Mouse (Mus musculus) embryo, embryonic 11 days (tissue): ENCODE measurements around the gene Ttc33.
"Not testable (repeated sequence)": the region's sequence is repeated elsewhere in the genome, so short reads cannot be mapped to it uniquely, and the experiment has no call there.

Experiments used
- DNase-seq: peaks from one replicate; pipeline ENCODE4 v3.0.0-alpha.2; 2015

Gene Ttc33

GRCm38 (mm10) chr15:5186293-5186675 is 959 bp downstream of the Ttc33 start:
- DNase-seq: no peak

DNA sequence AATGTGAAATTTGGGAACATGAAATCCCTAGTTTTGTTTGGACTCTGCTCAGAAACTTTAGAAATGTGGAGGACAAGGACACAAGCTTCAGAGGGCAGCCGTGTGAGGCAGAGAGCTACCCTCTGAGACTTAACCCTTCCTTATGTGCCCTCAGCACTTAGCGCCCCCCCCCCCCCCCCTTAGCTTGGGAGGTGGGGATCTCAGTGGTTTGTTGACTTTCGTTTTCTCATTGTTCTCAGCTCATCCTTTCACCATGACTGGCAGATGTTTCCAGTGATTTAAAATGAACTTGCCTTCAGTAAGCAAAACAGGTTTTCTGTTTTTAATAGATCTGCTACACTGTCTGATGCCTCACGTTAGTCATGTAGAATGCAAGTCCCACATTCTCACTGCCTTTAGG is 1.8 kb downstream of the Ttc33 start:
- no peak for DNase-seq

DNA sequence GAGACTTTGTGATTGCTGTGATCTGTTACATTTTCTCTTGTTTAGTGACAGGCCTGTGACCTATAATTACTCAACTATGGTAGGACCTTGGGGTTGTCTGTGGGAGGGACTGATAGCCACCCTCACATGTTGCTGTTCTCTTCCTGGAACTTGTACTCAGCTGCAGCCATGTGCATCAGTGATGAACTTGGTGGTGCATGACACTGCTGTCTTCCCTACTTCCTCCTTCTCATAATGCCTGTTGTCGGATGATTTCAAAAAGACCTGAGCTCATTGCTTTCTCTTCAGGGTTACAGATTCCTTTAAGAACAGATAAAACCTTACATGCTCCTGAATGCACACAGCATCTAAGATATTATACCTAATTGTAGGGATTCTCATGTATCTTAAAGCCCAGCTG is 2.7 kb downstream of the Ttc33 start:
- no peak for DNase-seq

DNA sequence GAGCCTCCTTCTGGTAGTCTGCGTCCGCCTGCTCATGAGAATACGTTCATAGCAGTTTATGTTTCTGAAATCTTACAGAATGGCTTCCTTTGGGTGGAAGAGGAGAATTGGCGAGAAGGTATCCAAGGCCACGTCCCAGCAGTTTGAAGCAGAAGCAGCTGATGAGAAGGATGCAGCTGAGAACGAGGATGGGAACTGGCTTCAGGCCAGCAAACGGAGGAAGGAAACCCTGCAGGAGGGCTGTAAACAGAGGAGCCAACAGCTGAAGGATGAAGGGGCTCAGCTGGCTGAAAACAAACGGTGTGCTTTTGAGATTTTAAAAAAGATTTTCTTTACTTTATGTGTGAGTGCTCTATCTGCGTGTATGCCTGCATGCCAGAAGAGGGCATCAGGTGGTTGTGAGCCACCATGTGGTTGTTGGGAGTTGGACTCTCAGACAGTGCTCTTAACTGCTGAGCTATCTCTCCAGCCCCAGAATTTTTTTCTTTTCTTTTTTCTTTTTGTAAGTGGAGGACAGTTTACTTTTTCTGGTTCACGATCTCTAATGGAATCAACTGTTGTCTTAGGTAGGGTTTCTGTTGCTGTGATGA is 4.3 kb downstream of the Ttc33 start:
- no peak for DNase-seq

DNA sequence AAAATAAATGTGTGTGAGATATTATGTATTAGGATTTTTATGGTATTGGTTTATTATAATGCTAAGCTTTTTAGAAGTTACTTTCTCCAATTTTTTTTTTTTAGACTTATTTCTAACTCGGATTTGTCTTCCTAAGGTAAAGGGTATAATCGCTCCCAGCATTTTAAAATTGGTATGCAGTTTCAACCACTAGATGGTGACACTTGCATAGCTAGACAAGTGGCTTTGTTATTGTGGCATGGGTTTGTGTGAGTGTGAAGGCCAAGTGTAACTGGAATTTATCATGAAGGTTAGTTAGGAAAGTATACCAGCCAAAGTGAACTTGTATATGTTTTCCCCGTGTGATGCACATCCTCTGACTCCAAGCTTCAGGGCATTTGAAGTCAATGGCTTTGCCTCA is 8.5 kb downstream of the Ttc33 start:
- peak; percentile 22 for DNase-seq

DNA sequence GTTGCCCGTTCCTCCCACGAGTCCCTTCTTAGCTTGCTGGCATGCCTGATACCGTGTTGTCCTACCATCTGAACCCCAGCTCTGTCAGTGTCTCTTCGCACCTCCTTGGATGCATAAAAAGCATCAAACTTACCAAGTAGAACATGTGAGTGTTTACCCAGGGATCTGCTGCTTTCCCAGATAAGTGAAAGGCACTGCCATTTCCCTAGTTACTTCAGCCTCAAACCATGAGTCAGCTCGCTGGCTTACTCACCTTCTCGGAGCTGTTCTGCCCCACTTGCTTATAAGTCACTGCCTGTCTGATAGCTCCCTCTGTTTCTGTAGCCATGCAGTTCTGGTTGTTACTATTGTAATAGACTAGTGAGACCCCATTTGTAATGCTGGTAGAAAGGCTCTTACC is 9.1 kb downstream of the Ttc33 start:
- no peak for DNase-seq

DNA sequence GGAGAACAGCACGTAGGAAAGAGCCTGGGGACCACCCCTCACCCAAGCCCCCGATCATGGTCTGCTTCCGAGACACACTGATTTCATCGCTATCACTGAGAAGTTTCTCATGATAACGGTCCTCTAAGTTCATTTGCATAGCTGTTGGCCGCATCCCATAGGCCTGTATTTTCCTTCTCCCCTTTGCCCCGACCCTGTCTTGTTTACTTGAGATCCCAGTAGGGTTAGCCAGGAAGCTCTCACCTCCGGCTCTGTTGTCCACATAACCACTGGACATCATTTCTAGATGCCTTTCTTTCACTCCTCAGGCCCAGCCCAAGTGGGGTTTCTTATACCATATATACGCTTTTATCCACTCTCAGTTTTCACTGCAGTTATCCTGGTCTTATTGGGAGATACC is 9.6 kb downstream of the Ttc33 start:
- no peak for DNase-seq

DNA sequence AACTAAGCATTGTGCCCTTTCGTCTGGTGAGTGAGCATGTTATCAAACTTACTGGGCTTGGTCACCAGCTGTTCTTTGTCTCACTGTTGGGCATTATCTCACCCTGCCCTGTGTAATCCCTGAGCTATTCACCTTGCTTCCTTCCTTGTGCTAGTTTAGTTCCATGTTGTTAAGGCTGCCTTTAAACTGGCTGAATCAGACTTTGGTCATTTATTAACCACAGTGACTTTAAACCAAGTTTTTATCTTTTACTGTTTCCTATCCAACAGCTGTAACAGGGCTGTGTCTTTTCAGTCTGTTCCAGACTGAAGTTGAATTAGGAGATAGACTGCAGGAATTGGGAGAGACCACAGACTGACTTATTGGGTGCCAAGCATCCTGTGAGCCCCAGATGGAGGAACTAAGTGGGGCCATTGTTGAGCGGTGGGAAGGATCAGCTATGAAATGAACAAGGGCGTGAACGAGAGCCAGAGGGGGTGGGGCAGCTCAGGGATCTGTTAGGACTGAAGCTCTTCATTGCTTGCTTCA is 10.7 kb downstream of the Ttc33 start:
- DNase-seq: peak; percentile 19

DNA sequence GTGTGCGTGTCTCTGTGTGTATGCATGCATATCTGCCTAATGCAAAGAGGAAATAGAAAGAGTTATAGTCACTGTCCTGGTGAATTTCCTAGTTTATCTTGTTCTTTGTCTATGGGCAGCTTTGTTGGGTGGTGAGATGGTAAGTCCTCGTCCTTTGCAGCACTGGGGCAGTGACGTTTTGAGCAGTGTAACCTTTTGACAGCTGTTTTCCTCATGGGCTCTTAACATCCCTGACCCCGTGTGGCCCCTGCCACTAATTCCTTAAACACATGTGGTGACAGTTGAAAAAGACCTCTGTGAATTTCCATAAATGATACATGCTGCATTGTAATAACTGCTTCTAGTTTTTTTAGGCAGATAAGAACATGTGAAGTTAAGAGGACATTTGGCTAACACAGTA is 11.4 kb downstream of the Ttc33 start:
- no peak for DNase-seq

- DNase-seq: no peak
Observed at GRCm38 (mm10) chr15:5205222-5205621, 19.9 kb downstream of the Ttc33 start.

- DNase-seq: no peak
Observed at GRCm38 (mm10) chr15:5209116-5209515, 23.8 kb downstream of the Ttc33 start.

GRCm38 (mm10) chr15:5220491-5220890 is 35.2 kb downstream of the Ttc33 start:
- no peak for DNase-seq

DNA sequence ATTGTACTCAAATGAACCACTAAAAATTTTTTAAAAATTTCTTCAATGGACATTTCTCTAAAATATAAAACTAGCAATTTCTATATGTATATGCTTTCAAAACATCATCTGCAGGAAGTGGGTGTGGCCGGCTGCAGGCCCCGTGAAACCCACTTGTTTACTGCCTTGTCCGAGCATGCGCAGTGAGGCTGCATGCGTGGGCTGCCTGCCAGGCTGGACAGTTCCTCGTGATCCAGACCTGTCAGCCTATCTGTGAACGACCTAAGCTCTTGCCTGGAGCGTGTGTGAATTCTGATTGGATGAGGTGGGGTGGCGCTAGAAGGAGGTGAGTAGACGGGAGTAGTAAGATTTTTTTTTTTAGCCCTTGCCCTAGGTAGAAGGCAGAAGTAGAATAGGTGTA is 45.4 kb downstream of the Ttc33 start:
- DNase-seq: not testable (repeated sequence)

- no peak for DNase-seq
Observed at GRCm38 (mm10) chr15:5234659-5235058, 49.3 kb downstream of the Ttc33 start.

DNA sequence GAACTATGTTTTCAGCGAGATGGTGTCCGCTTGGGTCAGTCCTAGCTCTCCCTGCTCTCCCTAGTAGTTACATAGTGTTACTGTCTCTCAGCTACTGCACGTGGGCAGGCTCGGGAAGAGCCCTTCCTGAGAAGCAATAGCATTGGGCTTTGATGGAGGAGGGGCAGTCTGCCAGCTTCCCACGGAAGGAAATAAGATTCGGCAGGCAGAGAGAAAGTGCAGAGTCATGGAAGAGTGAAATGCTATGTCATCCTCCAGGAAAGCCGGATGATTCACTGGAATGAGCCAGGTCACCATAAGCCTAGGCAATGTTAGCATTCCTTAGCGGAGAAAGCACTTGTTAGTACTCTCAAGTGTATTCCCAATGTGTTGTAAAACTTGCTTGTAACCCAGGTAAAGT is 50.2 kb downstream of the Ttc33 start:
- peak; percentile 26 for DNase-seq

- DNase-seq: peak; percentile 85
Observed at GRCm38 (mm10) chr15:5236538-5236937, 51.2 kb downstream of the Ttc33 start.

GRCm38 (mm10) chr15:5237012-5237660 is 51.8 kb downstream of the Ttc33 start:
- no peak for DNase-seq

DNA sequence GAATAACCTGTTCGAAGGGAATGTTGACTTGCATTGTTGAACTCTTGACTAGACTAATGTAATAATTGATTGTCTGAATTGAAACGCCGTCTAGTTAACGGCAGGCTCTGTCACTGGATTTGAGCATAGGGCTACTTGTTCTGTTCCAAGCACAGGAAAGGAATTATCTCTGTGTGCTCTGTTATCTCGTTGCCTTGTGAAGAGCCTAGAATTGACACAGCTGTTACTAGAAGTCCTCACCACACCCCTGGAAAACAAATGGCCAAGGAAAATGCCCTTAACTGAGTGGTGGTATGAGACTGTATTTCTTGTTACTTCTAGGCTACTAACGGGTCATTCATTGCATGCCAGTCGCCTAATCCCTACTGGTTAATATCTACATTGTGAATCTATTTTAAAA is 52.7 kb downstream of the Ttc33 start:
- DNase-seq: no peak

DNA sequence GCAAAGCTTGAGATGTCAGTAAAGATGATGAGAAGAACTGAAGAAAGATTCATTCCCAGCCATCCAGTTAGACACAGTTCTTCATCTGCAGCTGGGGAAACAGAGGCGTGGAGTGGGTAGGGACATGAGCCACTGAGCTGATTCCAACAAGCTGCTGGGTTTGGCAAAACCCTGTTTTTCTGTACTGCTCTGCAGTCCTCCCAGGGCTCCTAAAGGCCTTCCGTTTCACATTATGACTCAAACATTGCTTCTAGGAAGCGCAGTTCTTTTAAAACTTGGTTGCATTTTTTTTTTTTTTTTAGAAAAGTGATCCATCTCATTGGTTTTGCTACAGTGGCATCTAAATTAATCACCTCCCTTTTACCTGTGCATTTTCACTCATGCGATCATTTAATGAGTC is 53.2 kb downstream of the Ttc33 start:
- no peak for DNase-seq

DNA sequence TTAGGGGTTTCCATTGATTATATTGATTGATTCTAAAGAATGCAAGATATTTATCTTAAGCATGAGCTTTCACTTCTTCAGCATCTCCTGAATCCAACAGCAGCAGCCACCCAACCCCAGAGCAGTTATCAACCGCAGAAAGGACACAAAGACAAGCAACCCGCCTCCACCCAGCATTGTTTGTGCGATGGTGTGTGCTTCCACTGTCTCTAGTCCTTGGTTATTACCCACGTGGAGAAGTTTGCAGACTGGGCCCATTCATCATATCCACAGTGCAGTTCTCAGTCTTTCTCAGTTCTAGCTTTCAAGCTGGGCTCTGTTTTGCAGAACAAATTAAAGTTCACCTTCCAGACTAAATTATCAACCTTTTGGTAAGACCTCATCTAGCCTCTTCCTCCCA is 54.0 kb downstream of the Ttc33 start:
- DNase-seq: no peak

DNA sequence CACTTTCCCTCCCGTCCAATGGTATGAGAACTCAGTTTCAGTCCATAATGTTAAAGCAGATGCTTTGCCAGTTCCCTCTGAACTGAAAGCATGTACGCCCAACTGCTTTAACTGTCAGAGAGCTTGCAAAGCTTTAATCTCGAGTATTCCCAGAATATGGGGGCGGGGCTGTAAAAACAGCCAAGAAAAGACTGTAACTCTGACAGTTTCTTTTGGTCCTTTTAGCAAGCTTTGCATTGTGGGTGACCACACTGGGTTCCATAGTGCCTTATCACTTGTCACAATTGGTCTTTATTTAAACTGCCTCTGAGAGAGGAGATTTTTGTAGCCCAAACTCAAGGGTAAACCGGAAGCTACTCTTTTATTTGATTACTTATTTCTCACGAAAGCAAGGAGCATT is 54.6 kb downstream of the Ttc33 start:
- no peak for DNase-seq

DNA sequence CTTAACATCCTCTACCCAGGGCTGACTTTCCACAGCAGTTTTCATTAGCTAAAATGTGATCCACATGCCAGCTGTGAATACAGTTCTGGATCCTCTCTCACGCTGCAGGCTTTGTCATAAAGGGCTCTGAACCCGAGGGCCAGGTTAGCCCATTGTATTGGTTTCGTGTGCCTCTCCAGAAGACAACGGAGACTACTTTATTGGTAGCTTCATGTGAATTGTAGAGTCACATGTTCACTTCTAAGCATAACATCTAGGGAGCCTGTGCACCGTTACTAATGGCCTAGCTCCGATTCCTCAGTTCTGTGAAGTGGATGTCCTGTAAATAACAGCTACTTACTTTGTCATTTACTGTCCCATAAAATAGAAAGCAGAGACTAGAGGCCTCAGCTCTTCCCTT is 55.0 kb downstream of the Ttc33 start:
- DNase-seq: no peak

- peak; percentile 85 for DNase-seq
Observed at GRCm38 (mm10) chr15:5241304-5242201, 56.2 kb downstream of the Ttc33 start.
